In the genomic region with DNA sequence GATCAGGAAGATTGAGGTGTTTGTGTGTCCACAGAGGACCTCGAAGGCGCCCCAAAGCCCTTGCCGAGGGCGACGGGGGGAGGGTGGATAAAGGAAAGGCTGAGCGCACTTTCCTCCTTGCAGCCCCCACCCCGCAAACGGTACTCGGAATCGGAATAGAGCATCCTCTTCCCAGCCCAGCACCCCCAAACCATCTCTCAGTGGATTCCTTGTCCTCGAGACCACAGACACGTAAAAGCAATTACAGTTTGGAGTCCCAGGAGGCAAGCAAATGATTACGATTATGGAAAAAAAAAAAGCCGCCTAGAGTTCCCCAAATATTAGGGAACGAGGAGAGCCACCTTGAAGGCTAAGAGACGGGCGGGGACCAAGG, we compare ENCODE assay signal across 7 mouse cellular contexts. TPM values are rescaled to one million over a fixed set of nuclear protein-coding genes. Genes with fewer than 3 reads are reported as not detected.
DNase-seq lines count a peak whose midpoint lies in the region; ATAC-seq lines count a peak whose summit lies in the region.

No protein-coding gene starts in this region.

- H3K36me3 ChIP-seq in forebrain, embryonic 15.5 days, result no peaks in the 10 kb centered on the region
- no peaks in the 10 kb centered on the region for H3K36me3 ChIP-seq in liver, embryonic 11.5 days (ENCODE audit: control insufficient read depth, insufficient read depth, low read length)
- H3K36me3 ChIP-seq in stomach, embryonic 16.5 days (ENCODE audit: control insufficient read depth, insufficient read depth, low read length), result no peaks in the 10 kb centered on the region

- H3K4me2 ChIP-seq in forebrain, embryonic 15.5 days (replicated peaks), result peak overlapping the region; percentile 86
- peak overlapping the region; percentile 91 for H3K4me2 ChIP-seq in liver, embryonic 11.5 days
- H3K4me2 ChIP-seq in stomach, embryonic 16.5 days (ENCODE audit: low read depth, low read length), result peak overlapping the region; percentile 95

- peak; percentile 46 for DNase-seq in right cerebral cortex, postnatal 14 days
- no peak for DNase-seq in right cerebral cortex, postnatal 4 days
- no peak for DNase-seq in liver, embryonic 11.5 days (ENCODE audit: low spot score)
- DNase-seq in c-Kit-positive CD71-positive TER-119-positive erythroid progenitor cells, embryonic 14.5 days (ENCODE audit: low spot score), result no peak

- H3K4me1 ChIP-seq in forebrain, embryonic 15.5 days, result peaks cover 22% of the 10 kb centered on the region
- peaks cover 11% of the 10 kb centered on the region for H3K4me1 ChIP-seq in liver, embryonic 11.5 days (replicated peaks; ENCODE audit: control insufficient read depth, insufficient read depth, low read length)
- no peaks in the 10 kb centered on the region; the same call in 1 of the 2 replicates for H3K4me1 ChIP-seq in stomach, embryonic 16.5 days (ENCODE audit: control insufficient read depth, insufficient read depth, low read length)

- no peaks in the 10 kb centered on the region for H3K27me3 ChIP-seq in forebrain, embryonic 15.5 days
- no peaks in the 10 kb centered on the region for H3K27me3 ChIP-seq in liver, embryonic 11.5 days (replicated peaks; ENCODE audit: control insufficient read depth, insufficient read depth, low read length)
- H3K27me3 ChIP-seq in stomach, embryonic 16.5 days (ENCODE audit: control insufficient read depth, insufficient read depth, low read length), result no peaks in the 10 kb centered on the region

- no peaks in the 10 kb centered on the region for H3K9me3 ChIP-seq in forebrain, embryonic 15.5 days
- no peaks in the 10 kb centered on the region for H3K9me3 ChIP-seq in liver, embryonic 11.5 days (ENCODE audit: control insufficient read depth, low read length)
- no peaks in the 10 kb centered on the region for H3K9me3 ChIP-seq in stomach, embryonic 16.5 days (replicated peaks; ENCODE audit: control insufficient read depth, low read length)

- H3K27ac ChIP-seq in forebrain, embryonic 15.5 days (replicated peaks), result peak overlapping the region; percentile 98
- H3K27ac ChIP-seq in liver, embryonic 11.5 days (ENCODE audit: low read depth, low read length), result peak overlapping the region; percentile 73
- peak overlapping the region; percentile 94 for H3K27ac ChIP-seq in stomach, embryonic 16.5 days (ENCODE audit: low read length)

- no peak; the same call in 1 of the 2 replicates for ATAC-seq in forebrain, embryonic 15.5 days (replicated peaks)
- no peak for ATAC-seq in liver, embryonic 11.5 days (replicated peaks; ENCODE audit: low FRiP score)
- ATAC-seq in stomach, embryonic 16.5 days (ENCODE audit: insufficient read depth, low FRiP score), result no peak
- ATAC-seq in CD4-positive, CD25-positive, alpha-beta regulatory T cell, adult 4 months, result no peak

- H3K9ac ChIP-seq in forebrain, embryonic 15.5 days (replicated peaks), result peak overlapping the region; percentile 78
- peak overlapping the region; percentile 61 for H3K9ac ChIP-seq in liver, embryonic 11.5 days (ENCODE audit: low read depth, low read length)
- H3K9ac ChIP-seq in stomach, embryonic 16.5 days (ENCODE audit: low read length), result peak overlapping the region; percentile 88

- H3K4me3 ChIP-seq in forebrain, embryonic 15.5 days, result peak overlapping the region; percentile 57
- H3K4me3 ChIP-seq in liver, embryonic 11.5 days (ENCODE audit: low read depth, low read length), result peak overlapping the region; percentile 50
- H3K4me3 ChIP-seq in stomach, embryonic 16.5 days (replicated peaks; ENCODE audit: low read length), result peak overlapping the region; percentile 62

- WGBS in forebrain, embryonic 15.5 days, result under 1% methylated on average over 17 of the region's 17 CpGs
- under 1% methylated on average over 17 of the region's 17 CpGs for WGBS in liver, embryonic 11.5 days
- under 1% methylated on average over 17 of the region's 17 CpGs for WGBS in stomach, embryonic 16.5 days

RNA-seq across cellular contexts. Expression of gene Sox4, which starts 5.5 kb away (rescaled TPM):
- polyA plus RNA-seq in forebrain, embryonic 15.5 days (2015; fragmentation: Nextera tagmentation; extraction: Ambion mirVana), result 344 and 362 TPM in 2 replicates
- polyA plus RNA-seq in liver, embryonic 11.5 days (2014; fragmentation: Nextera tagmentation; extraction: Ambion mirVana), result 16.8 and 17.1 TPM in 2 replicates
- 12.5 and 16.8 TPM in 2 replicates for polyA plus RNA-seq in stomach, embryonic 16.5 days (2015; fragmentation: Nextera tagmentation; extraction: Ambion mirVana)
- polyA plus RNA-seq in CD4-positive, CD25-positive, alpha-beta regulatory T cell, adult 4 months (2017; shearing (Covaris generic)), result under 1 TPM; 0.18 to 0.82 TPM

Comparison
In these comparisons a context has a peak if more than half of its experiments do, and no peak if none do; other contexts are left out.
1. RNA of gene Sox4, which starts 5.5 kb away (polyA plus RNA-seq): 344 to 362 TPM in forebrain, embryonic 15.5 days; 16.8 to 17.1 TPM in liver, embryonic 11.5 days, 12.5 to 16.8 TPM in stomach, embryonic 16.5 days and 0.18 to 0.82 TPM in CD4-positive, CD25-positive, alpha-beta regulatory T cell, adult 4 months; every median in the first group is over 10 times any median in the second.
2. Peak in every context shown above with its lines, with median percentiles within 50 percentile points of each other: H3K27ac ChIP-seq, H3K4me2 ChIP-seq, H3K4me3 ChIP-seq and H3K9ac ChIP-seq.